Mouse (Mus musculus): Measurements from ENCODE around the gene AI837181. TPM values are rescaled to one million over a fixed set of nuclear protein-coding genes. Genes with fewer than 3 reads are reported as not detected.

Gene AI837181
- total RNA-seq, 2 experiments from 2014 or later, result 47.8 to 50.5 TPM

- peak; percentile 63 for DNase-seq
Measured at GRCm38 (mm10) chr19:5447515-5448353, 22.8 kb downstream of the AI837181 start, which contains the start of gene Fosl1. Fosl1 (plus strand) TSS chr19:5447547.

- DNase-seq, result no peak
Measured at GRCm38 (mm10) chr19:5448354-5449150, 23.6 kb downstream of the AI837181 start.

- DNase-seq, result no peak
Measured at GRCm38 (mm10) chr19:5449673-5450072, 24.7 kb downstream of the AI837181 start.

- DNase-seq, result no peak
Measured at GRCm38 (mm10) chr19:5451766-5452165, 26.8 kb downstream of the AI837181 start.

GRCm38 (mm10) chr19:5455037-5455436 is 30.1 kb downstream of the AI837181 start:
- no peak for DNase-seq

- no peak for DNase-seq
Measured at GRCm38 (mm10) chr19:5455568-5455967, 30.6 kb downstream of the AI837181 start.

GRCm38 (mm10) chr19:5456241-5456921 is 31.4 kb downstream of the AI837181 start:
- DNase-seq, result peak; percentile 33

- DNase-seq, result peak; percentile 94
Measured at GRCm38 (mm10) chr19:5456922-5457745, 32.2 kb downstream of the AI837181 start.

GRCm38 (mm10) chr19:5457746-5458442 is 33.0 kb downstream of the AI837181 start, which contains the start of gene Ccdc85b:
Ccdc85b (minus strand) TSS chr19:5457894.
- DNase-seq, result no peak

- no peak for DNase-seq
Measured at GRCm38 (mm10) chr19:5459019-5459418, 34.1 kb downstream of the AI837181 start.

GRCm38 (mm10) chr19:5459896-5460295 is 35.0 kb downstream of the AI837181 start:
- DNase-seq, result no peak

GRCm38 (mm10) chr19:5460465-5460911 is 35.5 kb downstream of the AI837181 start, which contains the start of gene Fibp:
Fibp (plus strand) TSS chr19:5460615.
- peak; percentile 88 for DNase-seq

- DNase-seq, result no peak
Measured at GRCm38 (mm10) chr19:5461411-5461810, 36.5 kb downstream of the AI837181 start.

GRCm38 (mm10) chr19:5463212-5463611 is 38.3 kb downstream of the AI837181 start:
- DNase-seq, result no peak

- peak; percentile 53 for DNase-seq
Measured at GRCm38 (mm10) chr19:5463791-5464562, 39.0 kb downstream of the AI837181 start.

- DNase-seq, result no peak
Measured at GRCm38 (mm10) chr19:5465037-5465436, 40.1 kb downstream of the AI837181 start.

- no peak for DNase-seq
Measured at GRCm38 (mm10) chr19:5466916-5467500, 42.1 kb downstream of the AI837181 start.

- DNase-seq, result no peak
Measured at GRCm38 (mm10) chr19:5468374-5468773, 43.4 kb downstream of the AI837181 start, which contains the start of gene Ctsw. Ctsw (minus strand) TSS chr19:5468507.

- no peak for DNase-seq
Measured at GRCm38 (mm10) chr19:5471846-5472245, 46.9 kb downstream of the AI837181 start.
